In genomic region chr16:8769065-8769464, GRCm38 (mm10) we compare ENCODE assay signal across 7 mouse cellular contexts. TPM values are rescaled to one million over a fixed set of nuclear protein-coding genes. Genes with fewer than 3 reads are reported as not detected.
DNase-seq lines count a peak whose midpoint lies in the region; ATAC-seq and TF ChIP-seq lines count a peak whose summit lies in the region.

No protein-coding gene starts in this region.

- H3K36me3 ChIP-seq in intestine, embryonic 14.5 days (ENCODE audit: control insufficient read depth, insufficient read depth, low read length) = no peaks in the 10 kb centered on the region
- no peaks in the 10 kb centered on the region for H3K36me3 ChIP-seq in limb, embryonic 10.5 days
- no peaks in the 10 kb centered on the region for H3K36me3 ChIP-seq in midbrain, embryonic 12.5 days
- H3K36me3 ChIP-seq in small intestine, adult 2 months (ENCODE audit: control insufficient read depth, insufficient read depth, low read length) = no peaks in the 10 kb centered on the region

- H3K4me2 ChIP-seq in intestine, embryonic 14.5 days (ENCODE audit: low read length) = no peak overlapping the region
- H3K4me2 ChIP-seq in midbrain, embryonic 12.5 days (replicated peaks) = no peak overlapping the region

- 15% methylated on average over 10 of the region's 10 CpGs for WGBS in intestine, embryonic 14.5 days
- WGBS in limb, embryonic 10.5 days = 18% methylated on average over 10 of the region's 10 CpGs
- 16% methylated on average over 10 of the region's 10 CpGs for WGBS in midbrain, embryonic 12.5 days
- 12% methylated on average over 10 of the region's 10 CpGs for WGBS in small intestine, adult 2 months

- H3K9me3 ChIP-seq in intestine, embryonic 14.5 days (ENCODE audit: control insufficient read depth, low read length) = no peaks in the 10 kb centered on the region
- H3K9me3 ChIP-seq in limb, embryonic 10.5 days (replicated peaks) = no peaks in the 10 kb centered on the region
- no peaks in the 10 kb centered on the region for H3K9me3 ChIP-seq in midbrain, embryonic 12.5 days

- no peaks in the 10 kb centered on the region for H3K4me1 ChIP-seq in intestine, embryonic 14.5 days (replicated peaks; ENCODE audit: control insufficient read depth, insufficient read depth, low read length)
- H3K4me1 ChIP-seq in limb, embryonic 10.5 days = no peaks in the 10 kb centered on the region
- H3K4me1 ChIP-seq in midbrain, embryonic 12.5 days = no peaks in the 10 kb centered on the region; the same call in 1 of the 2 replicates
- H3K4me1 ChIP-seq in small intestine, adult 2 months (ENCODE audit: control insufficient read depth, insufficient read depth, insufficient read length, low read length) = peaks cover 2% of the 10 kb centered on the region; the same call in 1 of the 2 replicates

- H3K9ac ChIP-seq in intestine, embryonic 14.5 days (ENCODE audit: low read length) = no peak overlapping the region
- H3K9ac ChIP-seq in midbrain, embryonic 12.5 days (replicated peaks) = no peak overlapping the region

- peak; percentile 83 for ATAC-seq in intestine, embryonic 14.5 days (replicated peaks; ENCODE audit: low FRiP score, low TSS enrichment, low read depth)
- peak; percentile 74 for ATAC-seq in midbrain, embryonic 12.5 days (ENCODE audit: low FRiP score, low read depth)

- TF ChIP-seq POLR2A in small intestine, adult 2 months (IDR thresholded peaks at IDR 0.05; ENCODE audit: low read depth, low read length) = no peak

- no peaks in the 10 kb centered on the region for H3K27me3 ChIP-seq in intestine, embryonic 14.5 days (replicated peaks; ENCODE audit: control insufficient read depth, insufficient read depth, low read length)
- H3K27me3 ChIP-seq in limb, embryonic 10.5 days (ENCODE audit: low read depth, poor library complexity, severe bottlenecking) = peaks cover 8% of the 10 kb centered on the region
- H3K27me3 ChIP-seq in midbrain, embryonic 12.5 days = peaks cover 6% of the 10 kb centered on the region; the same call in 1 of the 2 replicates
- no peaks in the 10 kb centered on the region for H3K27me3 ChIP-seq in small intestine, adult 2 months (ENCODE audit: control insufficient read depth, insufficient read depth, low read length)

- peak; percentile 51 to 53 for DNase-seq in adrenal gland, adult 18-20 months (ENCODE audit: low spot score in 2 of 2)
- peak; percentile 79 for DNase-seq in embryo, embryonic 10.5 days (ENCODE audit: low spot score)
- peak; percentile 55 to 73 for DNase-seq in gastrocnemius, postnatal 36 days
- DNase-seq in intestine, embryonic 14.5 days (ENCODE audit: low spot score) = peak; percentile 63
- DNase-seq in limb, embryonic 10.5 days (ENCODE audit: low spot score) = peak; percentile 50

- intact Hi-C loops in gastrocnemius, postnatal 36 days (cut with DNase I) = loop anchor here (2.0 to 10.0 kb wide), 3 partner anchors 82 to 354 kb away; no protein-coding TSS in a partner anchor

- no peak overlapping the region for H3K4me3 ChIP-seq in intestine, embryonic 14.5 days (ENCODE audit: low read depth, low read length)
- no peak overlapping the region for H3K4me3 ChIP-seq in limb, embryonic 10.5 days
- H3K4me3 ChIP-seq in midbrain, embryonic 12.5 days = no peak overlapping the region
- H3K4me3 ChIP-seq in small intestine, adult 2 months (ENCODE audit: low read depth, low read length) = no peak overlapping the region

- peak; percentile 91 for TF ChIP-seq CTCF in small intestine, adult 2 months (IDR thresholded peaks at IDR 0.05; ENCODE audit: extremely low read depth, insufficient read length, insufficient replicate concordance, low read depth, low read length)

- H3K27ac ChIP-seq in intestine, embryonic 14.5 days (ENCODE audit: low read depth) = no peak overlapping the region
- H3K27ac ChIP-seq in limb, embryonic 10.5 days = no peak overlapping the region
- H3K27ac ChIP-seq in midbrain, embryonic 12.5 days (replicated peaks) = no peak overlapping the region
- no peak overlapping the region for H3K27ac ChIP-seq in small intestine, adult 2 months (ENCODE audit: insufficient read depth, low read depth, low read length)

RNA-seq across cellular contexts. Expression of gene Usp7, which starts 23.0 kb away (rescaled TPM):
- total RNA-seq in adrenal gland, adult 18-20 months (2021) = 100 to 1,000 TPM; 109 to 126 TPM
- 10 to 100 TPM; 48.3 to 57.0 TPM for total RNA-seq in gastrocnemius, postnatal 36 days (2021)
- 45.4 and 50.2 TPM in 2 replicates for polyA plus RNA-seq in intestine, embryonic 14.5 days (2014; fragmentation: Nextera tagmentation; extraction: Ambion mirVana)
- polyA plus RNA-seq in limb, embryonic 10.5 days (2016; fragmentation: Nextera tagmentation; extraction: Ambion mirVana) = 28.9 and 32.8 TPM in 2 replicates
- 35.9 and 38.4 TPM in 2 replicates for polyA plus RNA-seq in midbrain, embryonic 12.5 days (2016; fragmentation: Nextera tagmentation; extraction: Ambion mirVana)
- 5.5 and 11.1 TPM in 2 replicates for polyA plus RNA-seq in small intestine, adult 2 months (2012; rRNA removed)
